Mouse (Mus musculus) testis, adult 2 months (tissue): Measurements from ENCODE around the gene Hoxb9. TPM values are rescaled to one million over a fixed set of nuclear protein-coding genes. Genes with fewer than 3 reads are reported as not detected.

ENCODE experiments used
- H3K27ac ChIP-seq: fragments of 200-500 bp; 2 replicates; pipeline ENCODE4 v1.5.1; 2012; ENCODE audit warnings: low read depth, low read length; ENCODE audit not compliant: control insufficient read depth, insufficient read depth
- H3K27me3 ChIP-seq: fragments of 200-500 bp; 2 replicates; pipeline ENCODE4 v1.6.1; 2012; ENCODE audit warnings: mild to moderate bottlenecking, low read length, moderate library complexity; ENCODE audit not compliant: control insufficient read depth, insufficient read depth
- H3K36me3 ChIP-seq: fragments of 200-500 bp; 2 replicates; pipeline ENCODE4 v1.6.1; 2012; ENCODE audit warnings: mild to moderate bottlenecking, low read length; ENCODE audit not compliant: control insufficient read depth, insufficient read depth
- H3K4me1 ChIP-seq: fragments of 200-500 bp; 2 replicates; pipeline ENCODE4 v1.6.1; 2012; ENCODE audit warnings: low read length; ENCODE audit not compliant: control insufficient read depth, insufficient read depth
- H3K4me3 ChIP-seq: fragments of 200-500 bp; 2 replicates; pipeline ENCODE4 v1.5.1; 2012; ENCODE audit warnings: low read depth, mild to moderate bottlenecking, low read length, moderate library complexity, mixed read lengths; ENCODE audit not compliant: control insufficient read depth
- CTCF ChIP-seq: fragments of 200-500 bp; IDR thresholded peaks from 2 replicates; pipeline ENCODE4 v1.5.1; 2012; ENCODE audit warnings: low read depth, mild to moderate bottlenecking, inconsistent platforms, low read length, moderate library complexity; ENCODE audit not compliant: control insufficient read depth, insufficient read depth, insufficient replicate concordance
- POLR2A ChIP-seq: fragments of 200-500 bp; IDR thresholded peaks from 2 replicates; pipeline ENCODE4 v1.6.1; 2012; ENCODE audit warnings: low read depth, mild to moderate bottlenecking, inconsistent platforms, low read length, moderate library complexity; ENCODE audit not compliant: control insufficient read depth
- polyA plus RNA-seq: library from polyadenylated mRNA; depleted of rRNA; stranded (reverse); fragments of >200 nt; gene quantifications from 2 replicates; pipeline ENCODE4 v1.2.3, GENCODE M21; 2012

The Hoxb9 gene
- polyA plus RNA-seq, 1 experiment = 0.36 TPM

- Histone ChIP-seq H3K4me1 (peaks cover 11% of the 10 kb centered on the region), H3K4me3 (no peak overlapping the region; the same call in 1 of the 2 replicates), H3K27ac (no peak overlapping the region), H3K27me3 (peaks cover 7% of the 10 kb centered on the region), H3K36me3 (no peaks in the 10 kb centered on the region)
- no peak for TF ChIP-seq POLR2A
- no peak for TF ChIP-seq CTCF
Measured at GRCm38 (mm10) chr11:96292565-96293301, 21.5 kb downstream of the Hoxb9 start.

GRCm38 (mm10) chr11:96293302-96293921 lies 22.2 kb downstream of the Hoxb9 start:
- no peak overlapping the region; the same call in 1 of the 2 replicates for H3K4me3 ChIP-seq
- TF ChIP-seq CTCF = no peak
- no peak for TF ChIP-seq POLR2A
- H3K4me1 ChIP-seq = peaks cover 11% of the 10 kb centered on the region
- no peak overlapping the region for H3K27ac ChIP-seq
- peaks cover 7% of the 10 kb centered on the region for H3K27me3 ChIP-seq
- H3K36me3 ChIP-seq = no peaks in the 10 kb centered on the region

- Histone ChIP-seq H3K27ac (no peak overlapping the region), H3K4me3 (peak overlapping the region; percentile 17), H3K36me3 (no peaks in the 10 kb centered on the region), H3K4me1 (peaks cover 11% of the 10 kb centered on the region), H3K27me3 (peaks cover 7% of the 10 kb centered on the region)
- TF ChIP-seq CTCF (peak; percentile 61; the same call in 1 of the 2 replicates), POLR2A (no peak)
Measured at GRCm38 (mm10) chr11:96294245-96295091, 23.2 kb downstream of the Hoxb9 start.

GRCm38 (mm10) chr11:96295092-96295835 lies 24.0 kb downstream of the Hoxb9 start:
- Histone ChIP-seq H3K36me3 (no peaks in the 10 kb centered on the region), H3K4me1 (peaks cover 11% of the 10 kb centered on the region), H3K27ac (no peak overlapping the region), H3K4me3 (no peak overlapping the region), H3K27me3 (peaks cover 9% of the 10 kb centered on the region)
- TF ChIP-seq CTCF = no peak
- TF ChIP-seq POLR2A = no peak

- TF ChIP-seq CTCF (no peak), POLR2A (no peak)
- no peak overlapping the region for H3K27ac ChIP-seq
- H3K36me3 ChIP-seq = no peaks in the 10 kb centered on the region
- peaks cover 15% of the 10 kb centered on the region for H3K4me1 ChIP-seq
- peaks cover 6% of the 10 kb centered on the region; the same call in 1 of the 2 replicates for H3K27me3 ChIP-seq
- H3K4me3 ChIP-seq = no peak overlapping the region
Measured at GRCm38 (mm10) chr11:96296997-96297396, 25.7 kb downstream of the Hoxb9 start.

- no peak overlapping the region for H3K27ac ChIP-seq
- peaks cover 15% of the 10 kb centered on the region for H3K4me1 ChIP-seq
- H3K27me3 ChIP-seq = peaks cover 8% of the 10 kb centered on the region
- no peaks in the 10 kb centered on the region for H3K36me3 ChIP-seq
- TF ChIP-seq POLR2A = no peak
- no peak for TF ChIP-seq CTCF
- no peak overlapping the region for H3K4me3 ChIP-seq
Measured at GRCm38 (mm10) chr11:96297428-96297827, 26.2 kb downstream of the Hoxb9 start.
